Mouse (Mus musculus) stomach, postnatal 0 days (tissue): Measurements from ENCODE around the gene Padi1. TPM values are rescaled to one million over a fixed set of nuclear protein-coding genes. Genes with fewer than 3 reads are reported as not detected.

Experiments used
- ATAC-seq: fragments of 200-750 bp; cut with Nextera tagmentation; 2 replicates; pipeline ENCODE4 v1.8.0; 2017; ENCODE audit not compliant: low FRiP score, low TSS enrichment
- DNase-seq: peaks from one replicate; pipeline ENCODE4 v3.0.0-alpha.2; 2016; ENCODE audit warnings: low spot score
- H3K27ac ChIP-seq: fragments of 300-500 bp; sonication (generic); replicated peaks from 2 replicates; pipeline ENCODE4 v1.5.1; 2014; ENCODE audit warnings: mild to moderate bottlenecking, control low read depth
- H3K27me3 ChIP-seq: fragments of 300-500 bp; sonication (generic); 2 replicates; pipeline ENCODE4 v1.6.1; 2014; ENCODE audit warnings: low read length; ENCODE audit not compliant: control insufficient read depth, insufficient read depth
- H3K36me3 ChIP-seq: fragments of 300-500 bp; sonication (generic); 2 replicates; pipeline ENCODE4 v1.6.1; 2014; ENCODE audit warnings: low read length, mixed read lengths; ENCODE audit not compliant: control insufficient read depth, insufficient read depth
- H3K4me1 ChIP-seq: fragments of 300-500 bp; sonication (generic); replicated peaks from 2 replicates; pipeline ENCODE4 v1.6.1; 2014; ENCODE audit warnings: antibody characterized with exemption; ENCODE audit not compliant: control insufficient read depth, insufficient read depth
- H3K4me2 ChIP-seq: fragments of 300-500 bp; sonication (generic); replicated peaks from 2 replicates; pipeline ENCODE4 v1.6.1; 2014; ENCODE audit warnings: low read depth, mild to moderate bottlenecking, control low read depth, moderate library complexity
- H3K4me3 ChIP-seq: fragments of 300-500 bp; sonication (generic); 2 replicates; pipeline ENCODE4 v1.5.1; 2014; ENCODE audit warnings: low read depth, low read length, control low read depth
- H3K9ac ChIP-seq: fragments of 300-500 bp; sonication (generic); 2 replicates; pipeline ENCODE4 v1.6.1; 2014; ENCODE audit warnings: mild to moderate bottlenecking, low read length, control low read depth, mixed read lengths
- H3K9me3 ChIP-seq: fragments of 300-500 bp; sonication (generic); 2 replicates; pipeline ENCODE4 v1.6.1; 2016; ENCODE audit warnings: low read length; ENCODE audit not compliant: control insufficient read depth
- CTCF ChIP-seq: IDR thresholded peaks from 2 replicates; pipeline ENCODE4 v1.5.1; 2016; ENCODE audit warnings: antibody characterized with exemption, low read depth, mild to moderate bottlenecking, moderate library complexity
- EP300 ChIP-seq: optimal IDR thresholded peaks from 2 replicates; pipeline ENCODE3; 2016; ENCODE audit warnings: antibody characterized with exemption
- WGBS: fragments of 180-500 bp; shearing (Covaris S2); extraction: QIAGEN DNeasy Blood & Tissue Kit; methylation state at CpG from one replicate; pipeline ENCODE4 v1.1.7; 2014; 5-methylcytosine and 5-hydroxymethylcytosine counted together
- polyA plus RNA-seq: library from polyadenylated mRNA; unstranded; fragments of >200 nt; fragmentation: Nextera tagmentation; extraction: Ambion mirVana; gene quantifications from 2 replicates; pipeline ENCODE4 v1.2.1, GENCODE M21; 2015

Gene Padi1
- polyA plus RNA-seq, 1 experiment from 2014 or later: 1.3 TPM

DNA sequence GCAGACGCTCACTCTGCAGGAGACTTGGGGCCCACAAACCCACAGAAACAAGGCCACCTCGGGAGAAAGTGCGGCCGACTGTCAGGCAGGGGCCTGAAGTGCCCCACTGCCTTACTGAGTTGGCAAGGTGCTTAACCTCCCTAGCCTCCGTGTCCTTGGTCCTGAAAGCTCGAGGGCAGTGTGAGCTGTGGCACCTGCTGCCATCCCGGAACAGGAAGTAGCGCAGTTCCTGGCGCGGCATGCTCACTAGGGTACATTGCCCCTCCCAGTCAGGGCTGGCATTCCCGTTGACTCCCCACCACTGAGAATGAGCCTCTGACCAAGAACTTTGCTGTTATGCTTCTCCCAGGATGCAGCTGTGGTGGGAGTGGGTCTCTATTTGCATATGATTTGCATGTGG lies 19.6 kb downstream of the Padi1 start:
- Histone ChIP-seq H3K4me1 (no peaks in the 10 kb centered on the region), H3K9ac (no peak overlapping the region), H3K4me3 (no peak overlapping the region), H3K4me2 (no peak overlapping the region), H3K9me3 (no peaks in the 10 kb centered on the region), H3K27me3 (no peaks in the 10 kb centered on the region), H3K27ac (no peak overlapping the region), H3K36me3 (no peaks in the 10 kb centered on the region)
- no peak for TF ChIP-seq CTCF
- no peak for TF ChIP-seq EP300
- no peak for ATAC-seq
- whole genome bisulfite sequencing: 66% methylated on average over 11 of the region's 11 CpGs
- no peak for DNase-seq

DNA sequence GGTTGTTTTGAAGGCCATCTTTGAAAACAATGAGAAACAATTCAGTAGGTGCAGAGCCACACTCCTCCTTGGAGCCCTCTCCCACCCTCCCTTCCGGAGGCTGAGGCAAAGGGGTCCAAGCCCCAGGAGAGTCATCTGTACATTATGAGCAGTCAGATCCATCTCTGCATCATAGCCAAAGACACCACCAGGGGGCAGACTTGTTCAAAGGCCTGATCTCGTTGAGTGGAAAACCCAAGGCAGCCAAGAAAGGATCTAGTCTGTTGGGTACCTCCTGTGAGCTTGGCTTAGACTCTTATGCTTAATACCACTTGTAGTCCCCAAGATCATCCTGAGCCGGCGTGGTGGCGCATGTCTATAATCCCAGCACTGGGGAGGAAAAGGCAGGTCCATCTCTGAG lies 23.6 kb downstream of the Padi1 start:
- no peak overlapping the region for H3K27ac ChIP-seq
- no peak overlapping the region for H3K9ac ChIP-seq
- no peaks in the 10 kb centered on the region for H3K36me3 ChIP-seq
- no peaks in the 10 kb centered on the region for H3K4me1 ChIP-seq
- H3K4me2 ChIP-seq: no peak overlapping the region
- H3K27me3 ChIP-seq: no peaks in the 10 kb centered on the region
- no peak for ATAC-seq
- no peak for TF ChIP-seq EP300
- TF ChIP-seq CTCF: peak; percentile 73
- no peaks in the 10 kb centered on the region for H3K9me3 ChIP-seq
- 78% methylated on average over 5 of the region's 5 CpGs for WGBS
- DNase-seq: peak; percentile 36
- no peak overlapping the region for H3K4me3 ChIP-seq

DNA sequence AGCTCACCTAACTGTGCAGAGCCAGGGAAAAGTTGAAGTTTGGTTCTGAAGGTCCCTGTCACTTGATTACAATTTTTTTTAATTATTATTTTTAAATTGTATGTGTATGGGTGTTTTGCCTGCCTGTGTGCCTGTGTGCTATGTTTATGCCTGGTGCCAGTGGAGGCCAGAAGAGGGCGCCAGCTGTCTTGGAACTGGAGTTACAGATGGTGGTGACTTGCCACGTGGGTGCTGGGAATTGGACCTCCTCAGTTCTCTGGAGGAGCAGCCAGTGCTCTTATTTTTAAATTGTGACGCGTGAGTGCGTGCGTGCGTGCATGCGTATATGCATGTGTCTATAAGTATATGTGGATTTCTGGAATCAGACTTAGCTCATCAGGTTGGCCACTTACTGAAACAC lies 28.2 kb downstream of the Padi1 start:
- no peaks in the 10 kb centered on the region for H3K36me3 ChIP-seq
- H3K4me1 ChIP-seq: no peaks in the 10 kb centered on the region
- DNase-seq: no peak
- H3K9me3 ChIP-seq: no peaks in the 10 kb centered on the region
- ATAC-seq: no peak
- no peaks in the 10 kb centered on the region for H3K27me3 ChIP-seq
- H3K4me3 ChIP-seq: no peak overlapping the region
- TF ChIP-seq CTCF (peak; percentile 24; the same call in 1 of the 2 replicates), EP300 (no peak)
- no peak overlapping the region for H3K4me2 ChIP-seq
- no peak overlapping the region for H3K9ac ChIP-seq
- no peak overlapping the region for H3K27ac ChIP-seq
- WGBS: 90% methylated on average over 8 of the region's 8 CpGs

DNA sequence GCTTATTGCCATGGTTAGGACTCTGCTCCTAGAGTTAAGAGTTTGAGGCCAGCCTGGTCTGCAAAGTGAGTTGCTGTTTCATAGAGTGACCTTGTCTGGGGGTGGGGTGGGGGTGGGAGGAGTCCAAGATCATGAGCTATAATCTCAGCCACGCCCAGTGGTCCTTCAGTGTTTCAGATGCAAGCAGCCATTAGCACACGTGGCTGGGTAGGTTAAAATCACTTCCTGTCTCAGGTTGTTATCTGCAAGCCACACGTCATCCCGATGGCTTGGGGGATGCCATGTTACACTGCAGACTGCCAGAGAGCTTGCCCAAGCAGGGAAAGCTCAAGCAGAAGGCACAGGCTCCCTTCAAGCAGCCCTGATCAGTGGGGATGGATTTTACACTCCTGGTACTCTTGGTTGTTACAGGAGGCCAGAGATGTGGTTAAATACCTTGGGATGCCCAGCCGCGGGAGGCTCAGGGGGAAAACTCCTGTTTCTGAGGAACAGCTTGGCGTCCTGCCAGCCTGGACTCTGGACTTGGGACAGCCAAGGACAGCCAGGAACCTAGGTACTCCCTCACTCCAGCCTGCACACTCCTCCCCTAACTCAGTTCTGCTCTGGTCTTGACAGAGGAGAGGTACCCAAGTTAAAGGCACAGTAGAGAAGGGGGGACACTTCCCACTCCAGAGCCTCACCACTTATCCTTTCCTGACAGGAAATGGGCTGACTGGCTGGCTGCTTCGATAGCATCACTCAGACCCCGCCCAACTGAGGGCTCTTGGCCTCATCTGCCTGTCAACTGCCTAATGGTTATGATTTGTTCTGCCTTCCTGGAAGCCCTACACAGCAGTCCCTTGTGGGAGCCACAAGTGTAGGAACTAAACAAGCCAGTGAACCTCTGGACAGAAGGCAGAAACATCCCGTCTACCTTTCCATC lies 29.3 kb downstream of the Padi1 start:
- ATAC-seq (no peak), DNase-seq (peak; percentile 59)
- no peaks in the 10 kb centered on the region for H3K4me1 ChIP-seq
- TF ChIP-seq EP300 (no peak), CTCF (no peak)
- no peaks in the 10 kb centered on the region for H3K36me3 ChIP-seq
- H3K4me2 ChIP-seq: no peak overlapping the region
- no peaks in the 10 kb centered on the region for H3K27me3 ChIP-seq
- H3K4me3 ChIP-seq: no peak overlapping the region
- H3K9ac ChIP-seq: no peak overlapping the region
- H3K9me3 ChIP-seq: no peaks in the 10 kb centered on the region
- WGBS: 31% methylated on average over 10 of the region's 10 CpGs
- no peak overlapping the region for H3K27ac ChIP-seq

DNA sequence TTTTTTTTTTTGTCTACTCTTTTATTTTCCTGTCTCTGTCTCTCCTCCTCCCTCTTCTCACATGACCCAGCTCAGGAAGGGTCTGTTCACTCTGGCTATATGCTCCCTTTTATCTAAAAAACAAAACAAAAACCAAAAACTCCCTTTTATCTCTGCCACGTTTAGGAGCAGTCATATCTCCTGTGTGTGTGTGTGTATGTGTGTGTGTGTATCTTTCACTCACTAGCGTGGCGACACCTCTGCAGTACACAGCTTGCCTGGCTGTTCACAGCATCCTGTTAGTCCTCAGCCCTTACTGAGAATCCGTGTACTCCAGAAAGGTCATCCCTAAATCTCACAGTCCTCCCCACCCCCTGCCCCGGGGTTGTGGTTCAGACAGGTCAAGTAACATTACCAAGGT lies 30.1 kb downstream of the Padi1 start:
- WGBS: 65% methylated on average over 5 of the region's 5 CpGs
- H3K4me1 ChIP-seq: no peaks in the 10 kb centered on the region
- no peak overlapping the region for H3K4me3 ChIP-seq
- no peaks in the 10 kb centered on the region for H3K9me3 ChIP-seq
- H3K27ac ChIP-seq: no peak overlapping the region
- DNase-seq (no peak), ATAC-seq (no peak)
- H3K4me2 ChIP-seq: no peak overlapping the region
- TF ChIP-seq CTCF: no peak
- no peak for TF ChIP-seq EP300
- H3K9ac ChIP-seq: no peak overlapping the region
- H3K27me3 ChIP-seq: no peaks in the 10 kb centered on the region
- no peaks in the 10 kb centered on the region for H3K36me3 ChIP-seq
